Mouse (Mus musculus) urinary bladder, postnatal 14 days (tissue): ENCODE data around the gene Mreg.

Source experiments
- DNase-seq: peaks from one replicate; pipeline ENCODE4 v3.0.0; 2021; ENCODE audit warnings: low spot score

Mreg gene

GRCm38 (mm10) chr1:72226887-72227481 is 14.9 kb upstream of the Mreg start:
- DNase-seq: no peak

- DNase-seq: peak; percentile 38
These were observed 14.2 kb upstream of the Mreg start for GRCm38 (mm10) chr1:72226172-72226886.

DNA sequence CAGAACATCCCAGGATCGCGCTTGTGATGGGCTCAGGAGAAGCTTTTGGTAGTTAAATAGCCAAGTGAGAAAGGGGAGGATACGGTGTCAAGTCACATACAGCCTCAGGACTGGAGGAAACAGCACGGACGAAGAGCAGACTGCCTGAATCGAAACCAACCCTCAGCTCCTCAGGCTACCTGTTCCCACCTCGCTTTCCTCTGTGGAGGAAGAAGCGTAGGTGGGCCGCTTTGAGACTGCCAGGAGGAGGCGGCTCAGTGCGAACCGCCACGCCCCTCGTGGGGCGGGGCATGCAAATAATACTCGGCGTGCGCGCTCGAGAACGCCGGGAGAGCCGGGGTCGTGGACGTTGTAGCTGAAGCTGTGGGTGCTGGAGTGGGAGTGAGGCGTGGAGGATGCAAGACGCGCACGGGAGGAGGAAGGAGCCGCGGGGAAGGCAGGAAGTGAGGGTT is 13.6 kb upstream of the Mreg start:
- peak; percentile 83 for DNase-seq

DNA sequence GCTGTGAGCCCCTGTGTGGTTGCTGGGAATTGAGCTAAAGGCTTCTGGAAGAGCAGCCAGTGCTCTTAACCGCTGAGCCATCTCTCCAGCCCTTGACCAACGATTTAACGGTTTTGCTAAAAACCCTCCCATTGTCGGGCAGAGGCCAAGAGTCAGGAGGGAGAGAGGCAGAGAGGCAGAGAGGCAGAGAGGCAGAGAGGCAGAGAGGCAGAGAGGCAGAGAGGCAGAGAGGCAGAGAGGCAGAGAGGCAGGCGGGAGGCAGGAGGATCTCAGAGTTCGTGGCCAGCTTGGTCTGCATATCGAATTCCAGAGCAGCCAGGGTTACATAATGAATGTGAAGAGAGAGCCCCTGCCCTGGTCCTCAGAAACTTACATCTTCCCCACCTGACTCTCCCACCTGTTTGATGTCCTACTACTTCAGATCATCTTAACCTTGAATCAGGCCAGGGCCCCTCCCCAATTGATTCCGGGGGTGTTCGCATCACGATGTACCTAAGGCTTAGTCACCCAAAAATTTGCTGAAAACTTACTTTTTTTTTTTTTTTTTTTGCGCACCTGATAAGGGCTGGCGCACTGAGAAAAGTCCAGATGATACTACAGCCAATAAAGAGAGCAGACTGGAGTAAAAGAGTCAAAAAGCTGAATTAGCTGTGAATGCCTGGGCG is 13.1 kb upstream of the Mreg start:
- no peak for DNase-seq

DNA sequence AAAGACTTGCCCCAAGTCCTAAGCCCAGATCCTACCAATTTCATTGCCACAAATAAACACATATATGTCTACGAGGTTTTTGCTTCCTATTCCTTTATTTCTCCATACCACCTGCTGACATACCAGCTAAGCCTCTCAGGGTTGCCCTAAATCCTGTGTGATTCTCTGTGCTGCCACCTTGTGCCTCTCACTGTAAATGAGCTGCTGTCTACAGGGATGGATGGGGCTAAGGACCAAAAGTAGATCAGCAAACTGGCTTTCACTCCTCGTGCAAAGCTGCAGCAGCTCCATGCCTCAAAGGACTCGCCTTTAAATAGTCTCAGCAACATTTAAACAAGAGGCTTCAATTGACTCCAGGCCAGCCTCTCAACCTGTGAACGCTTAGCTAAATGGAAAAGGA is 7.9 kb upstream of the Mreg start:
- no peak for DNase-seq

GRCm38 (mm10) chr1:72219116-72219515 is 7.0 kb upstream of the Mreg start:
- no peak for DNase-seq

DNA sequence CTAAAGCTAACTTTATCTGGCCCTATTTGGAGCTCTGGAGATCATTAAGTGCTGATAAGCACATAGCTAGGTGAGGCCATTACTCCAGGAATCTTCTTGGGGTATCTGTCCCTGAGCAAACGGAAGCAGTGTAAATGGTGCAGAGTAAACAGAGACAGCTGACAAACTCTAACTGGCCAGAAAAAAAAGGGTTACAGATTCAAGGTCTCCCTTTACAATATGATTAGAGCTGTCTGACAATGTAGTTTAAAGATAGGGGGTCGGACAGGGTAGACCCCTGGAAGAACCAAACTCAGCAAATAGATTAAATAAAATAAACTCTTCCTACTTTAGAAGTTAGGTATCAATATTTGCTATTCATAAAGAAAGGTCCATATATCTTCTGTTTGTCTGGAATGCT is 6.5 kb upstream of the Mreg start:
- DNase-seq: no peak

DNA sequence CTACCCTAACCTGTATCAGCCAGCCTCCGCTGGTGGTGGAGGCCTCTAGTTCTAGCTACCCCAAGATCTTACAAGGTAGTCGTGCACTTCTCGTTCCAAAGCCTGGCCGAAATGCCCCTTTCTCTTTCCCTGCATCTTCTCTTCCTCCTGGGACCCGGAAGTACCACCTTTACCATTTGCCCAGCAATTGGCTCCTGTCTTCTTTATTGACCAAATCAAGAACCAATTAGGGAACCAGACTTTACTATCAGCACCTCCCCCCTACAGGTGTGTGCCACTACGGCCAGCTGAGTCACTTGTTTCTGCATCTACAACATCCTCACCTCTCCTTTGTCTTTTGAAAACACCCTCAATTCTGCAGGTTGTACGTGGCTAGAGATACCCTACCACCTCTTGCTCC is 4.7 kb upstream of the Mreg start:
- DNase-seq: no peak

GRCm38 (mm10) chr1:72215174-72215573 is 3.1 kb upstream of the Mreg start:
- no peak for DNase-seq

GRCm38 (mm10) chr1:72214470-72214961 is 2.4 kb upstream of the Mreg start:
- no peak for DNase-seq

DNA sequence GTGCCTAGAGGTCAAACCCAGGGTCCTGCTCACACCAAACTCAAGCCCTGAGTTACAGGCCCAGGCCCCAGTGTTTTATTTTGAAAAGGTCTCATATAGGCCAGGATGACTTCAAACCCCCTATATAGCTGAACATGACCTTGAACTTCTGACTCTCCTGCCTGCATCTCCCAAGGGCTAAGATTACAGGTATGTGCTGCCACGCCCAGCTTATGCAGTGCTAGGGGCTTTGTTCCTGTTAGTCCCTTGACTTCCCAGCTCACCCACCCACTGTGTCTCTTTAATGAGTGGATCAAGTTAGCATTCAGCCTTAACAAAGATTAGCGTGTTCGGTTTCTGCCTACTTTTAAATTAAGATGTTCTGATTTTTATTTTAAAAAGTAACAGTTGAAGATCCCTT is 1.8 kb upstream of the Mreg start:
- no peak for DNase-seq

- peak; percentile 32 for DNase-seq
These were observed 1.1 kb downstream of the Mreg start for GRCm38 (mm10) chr1:72210803-72211679.

DNA sequence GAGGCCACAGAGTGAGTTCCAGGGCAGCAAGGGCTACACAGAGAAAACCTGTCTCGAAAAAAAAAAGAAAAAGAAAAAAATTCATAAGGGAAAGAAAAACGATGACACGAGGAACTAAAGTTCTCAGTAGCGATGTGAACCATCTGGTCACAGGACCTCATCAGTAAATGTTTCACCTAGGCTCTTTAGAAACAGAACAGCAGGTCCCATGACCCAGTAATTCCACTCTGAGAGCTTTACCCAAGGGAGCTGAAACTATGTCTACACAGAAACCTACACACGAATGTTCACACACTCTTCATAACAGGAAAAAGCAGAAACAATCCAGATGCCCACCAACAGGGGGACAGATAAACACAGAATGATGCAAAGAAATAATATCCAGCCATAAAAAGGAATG is 4.0 kb downstream of the Mreg start:
- DNase-seq: no peak

GRCm38 (mm10) chr1:72205113-72205512 is 7.0 kb downstream of the Mreg start:
- no peak for DNase-seq

DNA sequence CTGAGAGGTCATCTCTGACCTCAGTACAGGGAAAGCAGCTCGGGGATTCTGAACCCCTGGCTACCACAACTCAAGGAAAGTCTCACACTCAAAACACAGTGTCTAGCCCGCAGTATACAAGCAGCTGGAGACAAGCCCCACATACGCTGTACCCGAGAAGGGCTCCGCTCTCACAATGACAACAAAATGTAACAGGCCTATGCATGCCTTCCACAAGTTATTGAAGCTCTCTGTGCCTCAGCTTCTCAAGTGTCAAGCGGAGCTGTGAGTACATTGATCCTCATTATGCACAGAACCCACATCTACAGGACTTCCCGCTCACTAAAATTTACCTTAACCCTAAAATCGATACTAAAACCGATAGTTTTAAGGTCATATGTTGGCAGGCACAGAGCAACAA is 8.9 kb downstream of the Mreg start:
- DNase-seq: no peak

GRCm38 (mm10) chr1:72202705-72203104 is 9.4 kb downstream of the Mreg start:
- DNase-seq: peak; percentile 44

DNA sequence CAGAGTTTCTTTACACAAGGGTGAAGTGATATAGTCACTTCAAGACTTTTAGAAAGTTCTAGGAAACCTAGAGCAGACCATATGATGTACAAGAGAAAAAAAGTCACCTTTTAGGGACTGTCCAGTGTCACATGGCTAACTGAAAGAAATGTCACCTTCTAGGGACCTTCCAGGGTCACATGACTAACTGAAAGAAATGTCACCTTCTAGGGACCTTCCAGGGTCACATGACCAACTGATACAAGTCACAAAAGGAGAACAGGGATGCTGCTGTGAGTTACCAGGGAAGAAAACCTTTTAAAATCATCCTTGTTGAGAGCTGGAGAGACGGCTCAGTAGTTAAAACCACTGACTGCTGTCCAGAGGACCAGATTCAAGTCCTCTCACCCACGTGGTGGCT is 10.0 kb downstream of the Mreg start:
- no peak for DNase-seq

DNA sequence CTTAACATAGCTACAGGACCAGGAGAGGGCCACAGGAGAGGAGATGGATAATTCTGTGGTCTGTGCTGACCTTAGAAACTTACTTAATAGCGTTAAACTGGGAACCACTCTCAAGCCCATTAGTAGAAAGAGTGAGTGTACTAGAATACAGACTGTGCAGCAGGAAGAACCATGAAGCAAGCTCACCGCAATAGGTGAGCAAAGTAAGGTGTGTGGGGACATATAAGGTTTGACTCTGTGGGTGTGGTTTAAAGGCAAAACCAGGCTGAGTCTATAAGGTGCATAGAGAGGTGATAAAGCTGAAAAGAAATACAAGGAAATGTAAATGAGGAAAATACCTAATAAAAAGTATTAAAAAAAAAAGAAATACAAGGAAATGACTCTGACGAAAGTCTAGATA is 11.0 kb downstream of the Mreg start:
- no peak for DNase-seq

GRCm38 (mm10) chr1:72198142-72198806 is 13.8 kb downstream of the Mreg start:
- no peak for DNase-seq

DNA sequence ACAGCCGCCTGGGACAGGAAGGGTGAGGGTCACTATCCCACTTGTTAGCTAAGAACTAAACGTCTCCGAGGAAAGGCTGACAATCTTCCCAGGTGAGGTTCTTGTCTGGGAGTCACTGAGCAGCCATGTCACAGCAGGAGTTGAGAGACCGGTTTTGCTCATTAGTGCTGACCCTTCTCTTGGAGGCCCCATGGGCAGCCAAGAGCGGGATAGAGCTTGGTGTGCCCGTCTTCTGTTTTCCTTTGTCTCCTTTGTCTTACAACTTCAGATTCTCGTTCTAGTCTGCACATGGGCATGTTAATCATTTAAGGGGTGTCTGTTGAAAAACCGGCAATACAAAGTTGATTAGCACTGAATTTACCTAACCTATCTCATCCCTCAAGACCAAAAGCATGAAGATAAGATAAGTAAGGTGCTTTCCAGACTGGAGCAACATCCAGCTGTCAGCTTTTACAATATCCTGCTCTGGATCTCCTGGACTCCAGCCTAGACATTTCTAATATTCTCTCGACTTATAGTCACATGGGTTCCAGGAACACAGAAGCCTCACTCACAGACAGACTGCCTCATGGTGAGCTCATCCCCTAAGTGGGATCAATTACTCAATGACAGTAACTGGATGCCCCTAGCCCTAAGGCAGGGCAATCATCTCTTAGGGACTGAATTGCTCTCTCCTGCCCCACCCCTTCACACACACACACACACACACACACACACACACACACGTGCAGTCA is 15.3 kb downstream of the Mreg start:
- no peak for DNase-seq

DNA sequence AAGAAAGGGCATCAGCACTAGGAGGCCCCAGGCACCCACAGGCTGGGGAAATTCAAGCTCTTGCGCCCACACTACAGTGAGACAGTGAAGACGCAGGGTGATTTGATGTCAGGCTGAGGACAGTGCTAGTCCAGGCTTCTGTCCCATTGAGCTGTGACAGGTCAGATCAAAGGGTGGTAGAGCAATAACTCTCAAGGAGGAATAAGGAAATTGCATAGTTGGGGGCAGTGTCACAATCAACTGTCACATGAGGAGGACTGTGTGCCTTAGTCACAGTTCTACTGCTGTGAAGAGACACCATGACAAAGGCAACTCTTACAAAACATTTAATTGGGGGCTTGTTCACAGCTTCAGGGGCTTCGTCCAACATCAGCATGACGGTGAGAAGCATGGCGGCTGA is 16.0 kb downstream of the Mreg start:
- no peak for DNase-seq
